Mouse (Mus musculus): ENCODE data around the gene Vps35. TPM values are rescaled to one million over a fixed set of nuclear protein-coding genes. Genes with fewer than 3 reads are reported as not detected.

Gene Vps35
- polyA plus RNA-seq, 1 experiment from 2014 or later: 95.9 TPM

GRCm38 (mm10) chr8:85327036-85327435 is 27.4 kb upstream of the Vps35 start:
- 73% methylated on average over 9 of the region's 9 CpGs for WGBS
- H3K36me3 ChIP-seq (ENCODE audit: insufficient read depth, low read length): no peaks in the 10 kb centered on the region
- H3K27ac ChIP-seq (ENCODE audit: low read length): no peak overlapping the region
- no peak overlapping the region for H3K4me3 ChIP-seq (ENCODE audit: low read depth, low read length)
- H3K27me3 ChIP-seq (replicated peaks; ENCODE audit: insufficient read depth, low read length): no peaks in the 10 kb centered on the region
- H3K4me1 ChIP-seq (ENCODE audit: insufficient read depth, low read depth, low read length): no peaks in the 10 kb centered on the region
- TF ChIP-seq EP300 (IDR thresholded peaks at IDR 0.05) (no peak), CTCF (IDR thresholded peaks at IDR 0.05) (no peak)
- no peaks in the 10 kb centered on the region for H3K9me3 ChIP-seq (ENCODE audit: low read length)
- H3K9ac ChIP-seq (replicated peaks; ENCODE audit: low read depth): no peak overlapping the region
- no peak for ATAC-seq
- no peak for DNase-seq (ENCODE audit: low spot score)
- no peak overlapping the region for H3K4me2 ChIP-seq (replicated peaks; ENCODE audit: low read depth, low read length)

- H3K4me1 ChIP-seq (ENCODE audit: insufficient read depth, low read depth, low read length): no peaks in the 10 kb centered on the region
- no peak overlapping the region for H3K27ac ChIP-seq (ENCODE audit: low read length)
- 66% methylated on average over 3 of the region's 3 CpGs for WGBS
- H3K4me3 ChIP-seq (ENCODE audit: low read depth, low read length): no peak overlapping the region
- H3K27me3 ChIP-seq (replicated peaks; ENCODE audit: insufficient read depth, low read length): no peaks in the 10 kb centered on the region
- H3K36me3 ChIP-seq (ENCODE audit: insufficient read depth, low read length): no peaks in the 10 kb centered on the region
- no peaks in the 10 kb centered on the region for H3K9me3 ChIP-seq (ENCODE audit: low read length)
- TF ChIP-seq CTCF (IDR thresholded peaks at IDR 0.05): no peak
- TF ChIP-seq EP300 (IDR thresholded peaks at IDR 0.05): no peak
- ATAC-seq (no peak), DNase-seq (ENCODE audit: low spot score) (no peak)
- no peak overlapping the region for H3K4me2 ChIP-seq (replicated peaks; ENCODE audit: low read depth, low read length)
- H3K9ac ChIP-seq (replicated peaks; ENCODE audit: low read depth): no peak overlapping the region
These were observed 23.5 kb upstream of the Vps35 start for GRCm38 (mm10) chr8:85323084-85323483.

- H3K4me1 ChIP-seq (ENCODE audit: insufficient read depth, low read depth, low read length): no peaks in the 10 kb centered on the region
- no peak overlapping the region for H3K4me3 ChIP-seq (ENCODE audit: low read depth, low read length)
- no peaks in the 10 kb centered on the region for H3K27me3 ChIP-seq (replicated peaks; ENCODE audit: insufficient read depth, low read length)
- H3K27ac ChIP-seq (ENCODE audit: low read length): no peak overlapping the region
- WGBS: 74% methylated on average over 15 of the region's 15 CpGs
- H3K9me3 ChIP-seq (ENCODE audit: low read length): no peaks in the 10 kb centered on the region
- no peak overlapping the region for H3K4me2 ChIP-seq (replicated peaks; ENCODE audit: low read depth, low read length)
- ATAC-seq (no peak), DNase-seq (ENCODE audit: low spot score) (no peak)
- no peak overlapping the region for H3K9ac ChIP-seq (replicated peaks; ENCODE audit: low read depth)
- no peaks in the 10 kb centered on the region for H3K36me3 ChIP-seq (ENCODE audit: insufficient read depth, low read length)
- TF ChIP-seq CTCF (IDR thresholded peaks at IDR 0.05) (no peak), EP300 (IDR thresholded peaks at IDR 0.05) (no peak)
These were observed 22.4 kb upstream of the Vps35 start for GRCm38 (mm10) chr8:85321981-85322380.

- no peak overlapping the region for H3K4me3 ChIP-seq (ENCODE audit: low read depth, low read length)
- DNase-seq (ENCODE audit: low spot score) (no peak), ATAC-seq (no peak)
- no peaks in the 10 kb centered on the region for H3K9me3 ChIP-seq (ENCODE audit: low read length)
- H3K9ac ChIP-seq (replicated peaks; ENCODE audit: low read depth): no peak overlapping the region
- no peaks in the 10 kb centered on the region for H3K27me3 ChIP-seq (replicated peaks; ENCODE audit: insufficient read depth, low read length)
- 82% methylated on average over 4 of the region's 4 CpGs for WGBS
- TF ChIP-seq EP300 (IDR thresholded peaks at IDR 0.05) (no peak), CTCF (IDR thresholded peaks at IDR 0.05) (no peak)
- H3K4me1 ChIP-seq (ENCODE audit: insufficient read depth, low read depth, low read length): no peaks in the 10 kb centered on the region
- H3K36me3 ChIP-seq (ENCODE audit: insufficient read depth, low read length): no peaks in the 10 kb centered on the region
- H3K27ac ChIP-seq (ENCODE audit: low read length): no peak overlapping the region
- H3K4me2 ChIP-seq (replicated peaks; ENCODE audit: low read depth, low read length): no peak overlapping the region
These were observed 18.9 kb upstream of the Vps35 start for GRCm38 (mm10) chr8:85318534-85318933.

- Histone ChIP-seq H3K4me1 (ENCODE audit: insufficient read depth, low read depth, low read length) (no peaks in the 10 kb centered on the region), H3K36me3 (ENCODE audit: insufficient read depth, low read length) (no peaks in the 10 kb centered on the region), H3K27me3 (replicated peaks; ENCODE audit: insufficient read depth, low read length) (no peaks in the 10 kb centered on the region), H3K4me2 (replicated peaks; ENCODE audit: low read depth, low read length) (no peak overlapping the region), H3K9ac (replicated peaks; ENCODE audit: low read depth) (no peak overlapping the region), H3K9me3 (ENCODE audit: low read length) (no peaks in the 10 kb centered on the region), H3K4me3 (ENCODE audit: low read depth, low read length) (no peak overlapping the region), H3K27ac (ENCODE audit: low read length) (no peak overlapping the region)
- DNase-seq (ENCODE audit: low spot score): no peak
- ATAC-seq: no peak
- no peak for TF ChIP-seq CTCF (IDR thresholded peaks at IDR 0.05)
- TF ChIP-seq EP300 (IDR thresholded peaks at IDR 0.05): no peak
- 67% methylated on average over 3 of the region's 3 CpGs for WGBS
These were observed 13.4 kb upstream of the Vps35 start for GRCm38 (mm10) chr8:85313036-85313435.

GRCm38 (mm10) chr8:85311743-85312142 is 12.1 kb upstream of the Vps35 start:
- no peak overlapping the region for H3K27ac ChIP-seq (ENCODE audit: low read length)
- H3K9ac ChIP-seq (replicated peaks; ENCODE audit: low read depth): no peak overlapping the region
- H3K4me1 ChIP-seq (ENCODE audit: insufficient read depth, low read depth, low read length): no peaks in the 10 kb centered on the region
- ATAC-seq: peak; percentile 53; the same call in 1 of the 2 replicates
- TF ChIP-seq CTCF (IDR thresholded peaks at IDR 0.05) (peak; percentile 82), EP300 (IDR thresholded peaks at IDR 0.05) (no peak)
- peak; percentile 78 for DNase-seq (ENCODE audit: low spot score)
- no peak overlapping the region for H3K4me3 ChIP-seq (ENCODE audit: low read depth, low read length)
- H3K27me3 ChIP-seq (replicated peaks; ENCODE audit: insufficient read depth, low read length): no peaks in the 10 kb centered on the region
- H3K4me2 ChIP-seq (replicated peaks; ENCODE audit: low read depth, low read length): no peak overlapping the region
- no peaks in the 10 kb centered on the region; the same call in 1 of the 2 replicates for H3K36me3 ChIP-seq (ENCODE audit: insufficient read depth, low read length)
- no peaks in the 10 kb centered on the region for H3K9me3 ChIP-seq (ENCODE audit: low read length)

GRCm38 (mm10) chr8:85308564-85308963 is 9.0 kb upstream of the Vps35 start:
- no peaks in the 10 kb centered on the region for H3K9me3 ChIP-seq (ENCODE audit: low read length)
- H3K27ac ChIP-seq (ENCODE audit: low read length): no peak overlapping the region
- no peaks in the 10 kb centered on the region for H3K27me3 ChIP-seq (replicated peaks; ENCODE audit: insufficient read depth, low read length)
- no peaks in the 10 kb centered on the region; the same call in 1 of the 2 replicates for H3K36me3 ChIP-seq (ENCODE audit: insufficient read depth, low read length)
- H3K4me2 ChIP-seq (replicated peaks; ENCODE audit: low read depth, low read length): no peak overlapping the region
- 91% methylated on average over 2 of the region's 2 CpGs for WGBS
- no peak overlapping the region for H3K4me3 ChIP-seq (ENCODE audit: low read depth, low read length)
- TF ChIP-seq CTCF (IDR thresholded peaks at IDR 0.05) (no peak), EP300 (IDR thresholded peaks at IDR 0.05) (no peak)
- DNase-seq (ENCODE audit: low spot score) (no peak), ATAC-seq (no peak)
- no peak overlapping the region for H3K9ac ChIP-seq (replicated peaks; ENCODE audit: low read depth)
- H3K4me1 ChIP-seq (ENCODE audit: insufficient read depth, low read depth, low read length): no peaks in the 10 kb centered on the region

Measured in lung, postnatal 0 days (tissue).